Mouse (Mus musculus) liver, adult 2 months (tissue): ENCODE data around the gene Esp16.
"Not testable (repeated sequence)": the region's sequence is repeated elsewhere in the genome, so short reads cannot be mapped to it uniquely, and the experiment has no call there.

Experiments used
- CTCF ChIP-seq: fragments of 200-500 bp; IDR thresholded peaks from 2 replicates; pipeline ENCODE4 v1.5.1; 2011; ENCODE audit warnings: low read depth, low read length, control low read depth
- POLR2A ChIP-seq: fragments of 200-500 bp; IDR thresholded peaks from 2 replicates; pipeline ENCODE4 v1.6.1; 2011; ENCODE audit warnings: low read length, control low read depth; ENCODE audit not compliant: insufficient read depth; ENCODE audit errors: extremely low read depth

- TF ChIP-seq POLR2A, CTCF: not testable (repeated sequence)
Observed at GRCm38 (mm10) chr17:39535842-39536241, at the start of gene Esp16.
